Mouse (Mus musculus) MN1 (cell line): ENCODE data around the gene Ifna15.

Experiments used
- DNase-seq: peaks from one replicate; pipeline ENCODE4 v3.0.0-alpha.2; 2016; ENCODE audit warnings: low spot score

The Ifna15 gene

GRCm38 (mm10) chr4:88513743-88514142 lies 44.3 kb downstream of the Ifna15 start:
- no peak for DNase-seq
